Mouse (Mus musculus): Measurements from ENCODE around the gene Parvg. TPM values are rescaled to one million over a fixed set of nuclear protein-coding genes. Genes with fewer than 3 reads are reported as not detected.

The Parvg gene
- total and polyA plus RNA-seq, 3 experiments = 0.02 TPM; not detected in 2

DNA sequence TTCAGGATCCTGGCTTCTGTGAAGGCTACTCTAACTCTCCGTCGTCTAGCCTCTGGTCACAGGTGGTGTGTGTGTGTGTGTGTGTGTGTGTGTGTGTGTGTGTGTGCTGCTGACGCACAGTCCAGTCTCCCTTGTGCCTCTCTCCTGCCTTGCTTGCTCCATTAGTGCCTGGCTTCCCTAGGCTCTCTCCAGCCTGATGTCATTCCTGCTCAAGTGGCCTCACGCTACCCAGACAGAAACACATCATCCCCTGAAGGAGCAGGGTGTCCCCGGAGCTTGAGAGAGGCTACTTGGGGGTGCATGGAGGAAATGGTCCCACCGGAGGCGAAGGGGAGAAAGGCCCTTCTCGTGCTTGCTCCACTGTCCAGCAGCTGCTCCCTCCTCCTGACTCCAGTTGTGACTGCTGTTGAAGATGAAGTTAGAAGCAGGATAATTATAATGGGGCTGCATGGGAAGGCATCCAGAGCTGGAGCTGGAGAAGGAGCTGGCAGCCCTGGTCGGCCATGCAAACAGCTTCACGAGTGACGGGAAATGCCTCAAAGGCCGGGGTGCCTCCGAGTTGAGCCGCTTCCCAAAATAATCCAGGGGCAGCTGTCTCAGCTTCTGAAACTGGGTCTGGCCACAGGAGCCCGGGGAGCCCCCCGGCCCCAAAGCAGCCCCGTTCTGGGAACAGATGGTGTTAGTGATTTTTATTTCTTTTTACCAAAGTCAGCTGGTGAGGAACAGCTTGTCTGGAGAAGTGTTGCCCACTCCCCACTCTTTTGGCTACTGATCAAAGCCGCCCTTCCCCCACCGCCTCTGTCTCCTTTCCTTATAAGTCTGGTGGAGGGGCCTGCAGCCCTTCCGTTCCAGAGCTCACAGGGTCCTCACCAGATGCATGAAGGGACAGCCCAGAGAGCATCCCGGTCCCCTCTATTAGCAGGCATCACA, 28.4 kb downstream of the Parvg start:
- ATAC-seq (ENCODE audit: extremely low read depth, insufficient number of reproducible peaks, low FRiP score, poor library complexity, severe bottlenecking) = no peak
- H3K36me3 ChIP-seq (replicated peaks) = no peaks in the 10 kb centered on the region
- no peak for DNase-seq (ENCODE audit: low spot score)

DNA sequence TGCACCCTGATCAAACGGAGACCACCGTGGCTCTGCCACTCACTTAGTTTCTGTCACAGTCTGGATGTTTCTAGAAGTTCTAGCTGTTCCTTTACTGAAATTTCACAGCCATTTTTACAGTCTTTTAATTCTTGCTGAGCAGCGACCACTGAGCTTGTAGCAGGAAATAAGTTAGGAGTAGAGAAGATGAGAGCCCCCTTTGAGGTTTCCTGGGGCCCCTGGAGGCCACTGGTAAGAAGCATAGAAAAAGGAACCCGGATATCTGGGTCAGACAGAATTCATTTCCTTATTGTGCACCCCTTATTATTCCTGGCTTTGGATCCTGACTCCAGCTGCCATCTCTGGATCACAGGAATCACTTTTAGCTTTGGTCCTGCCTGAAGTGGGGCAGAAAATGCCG, 31.3 kb downstream of the Parvg start:
- H3K36me3 ChIP-seq (replicated peaks) = no peaks in the 10 kb centered on the region
- no peak overlapping the region for H3K4me3 ChIP-seq (ENCODE audit: low read depth, low read length)
- ATAC-seq (ENCODE audit: extremely low read depth, insufficient number of reproducible peaks, low FRiP score, poor library complexity, severe bottlenecking) (no peak), DNase-seq (ENCODE audit: low spot score) (no peak)
- TF ChIP-seq TAL1 (conservative IDR thresholded peaks at IDR 0.05; ENCODE audit: low read depth, low read length) (no peak), CTCF (IDR thresholded peaks at IDR 0.05; ENCODE audit: low read depth, low read length) (no peak)
- peaks cover 84% of the 10 kb centered on the region for H3K9me3 ChIP-seq (replicated peaks)
- no peaks in the 10 kb centered on the region for H3K4me1 ChIP-seq (ENCODE audit: insufficient read depth, low read depth, low read length)
- no peaks in the 10 kb centered on the region for H3K27me3 ChIP-seq (ENCODE audit: insufficient read depth, low read length)

More for the DNA sequence above, 28.4 kb downstream of the Parvg start:
- Histone ChIP-seq H3K4me1 (ENCODE audit: insufficient read depth, low read depth, low read length) (no peaks in the 10 kb centered on the region), H3K9me3 (replicated peaks) (peaks cover 84% of the 10 kb centered on the region), H3K4me3 (ENCODE audit: low read depth, low read length) (no peak overlapping the region; the same call in 1 of the 2 replicates), H3K27me3 (ENCODE audit: insufficient read depth, low read length) (no peaks in the 10 kb centered on the region)
- no peak for TF ChIP-seq CTCF (IDR thresholded peaks at IDR 0.05; ENCODE audit: low read depth, low read length)
- no peak for TF ChIP-seq TAL1 (conservative IDR thresholded peaks at IDR 0.05; ENCODE audit: low read depth, low read length)
- no peak for TF ChIP-seq POLR2AphosphoS5 (IDR thresholded peaks at IDR 0.05; ENCODE audit: insufficient replicate concordance, low read depth, low read length)
- TF ChIP-seq GATA2 (IDR thresholded peaks at IDR 0.05; ENCODE audit: borderline replicate concordance, low read depth, low read length) = no peak
- no peak for TF ChIP-seq GATA1 (IDR thresholded peaks at IDR 0.05; ENCODE audit: borderline replicate concordance, low read length)

DNA sequence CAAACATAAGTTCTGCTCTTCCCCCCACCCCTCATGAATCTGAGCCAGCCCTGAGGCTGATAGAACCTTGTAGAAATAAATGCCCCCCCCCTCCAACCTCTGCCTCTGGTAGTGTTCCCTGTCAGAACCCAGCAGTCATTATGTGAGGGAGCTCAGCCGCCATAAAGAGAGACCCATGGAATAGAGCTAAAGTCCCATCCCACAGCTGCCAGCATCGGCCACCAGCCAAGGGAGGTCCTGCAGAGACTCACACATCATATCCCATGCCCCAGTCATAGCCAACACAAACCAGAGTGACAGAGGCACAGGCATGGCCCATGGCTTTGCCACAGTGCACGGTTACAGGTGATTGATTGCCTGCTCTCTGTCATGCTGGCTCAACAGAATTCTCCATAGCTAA, 40.9 kb downstream of the Parvg start:
- TF ChIP-seq GATA1 (IDR thresholded peaks at IDR 0.05; ENCODE audit: borderline replicate concordance, low read length) (no peak), POLR2AphosphoS5 (IDR thresholded peaks at IDR 0.05; ENCODE audit: insufficient replicate concordance, low read depth, low read length) (no peak), TAL1 (conservative IDR thresholded peaks at IDR 0.05; ENCODE audit: low read depth, low read length) (no peak), GATA2 (IDR thresholded peaks at IDR 0.05; ENCODE audit: borderline replicate concordance, low read depth, low read length) (no peak), CTCF (IDR thresholded peaks at IDR 0.05; ENCODE audit: low read depth, low read length) (no peak)
- H3K27me3 ChIP-seq (ENCODE audit: insufficient read depth, low read length) = no peaks in the 10 kb centered on the region
- peaks cover 66% of the 10 kb centered on the region for H3K9me3 ChIP-seq (replicated peaks)
- no peak for DNase-seq (ENCODE audit: low spot score)
- no peaks in the 10 kb centered on the region for H3K4me1 ChIP-seq (ENCODE audit: insufficient read depth, low read depth, low read length)
- ATAC-seq (ENCODE audit: extremely low read depth, insufficient number of reproducible peaks, low FRiP score, poor library complexity, severe bottlenecking) = no peak
- H3K36me3 ChIP-seq (replicated peaks) = no peaks in the 10 kb centered on the region
- no peak overlapping the region for H3K4me3 ChIP-seq (ENCODE audit: low read depth, low read length)

DNA sequence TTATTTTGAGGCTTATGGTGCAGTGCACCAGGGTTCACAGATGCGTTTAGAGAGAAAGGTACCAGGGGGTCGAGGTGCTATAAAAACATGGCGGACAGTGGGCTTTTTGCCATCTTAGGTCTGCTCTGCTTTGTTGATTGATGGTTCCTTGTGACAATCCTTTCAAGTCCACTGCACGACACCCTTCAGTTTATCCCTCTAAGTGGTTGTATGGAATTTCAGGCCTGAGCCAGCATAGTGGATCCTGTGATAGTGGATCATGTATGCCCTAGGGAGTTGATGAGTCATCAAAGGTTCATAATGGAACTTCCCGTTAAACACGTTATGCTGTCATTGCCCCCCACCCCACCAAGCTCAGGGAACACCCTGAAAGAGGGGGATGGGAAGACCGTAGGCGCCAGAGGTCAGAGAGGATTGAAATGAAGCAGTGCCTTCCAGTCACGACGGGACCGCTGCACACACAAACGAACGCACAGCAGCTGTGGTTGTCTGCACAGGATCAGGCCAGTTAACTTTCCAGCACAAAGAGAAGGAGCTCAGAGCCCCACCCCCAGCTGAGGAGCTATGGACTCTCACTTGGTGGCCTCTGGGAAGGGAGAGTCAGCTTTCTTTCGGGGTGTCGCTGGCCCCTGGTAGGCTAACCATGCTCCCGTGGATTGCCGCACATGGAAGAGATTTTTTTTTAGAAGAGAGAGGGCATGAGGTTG, 42.0 kb downstream of the Parvg start:
- DNase-seq (ENCODE audit: low spot score) (no peak), ATAC-seq (ENCODE audit: extremely low read depth, insufficient number of reproducible peaks, low FRiP score, poor library complexity, severe bottlenecking) (no peak)
- H3K4me3 ChIP-seq (ENCODE audit: low read depth, low read length) = no peak overlapping the region
- H3K4me1 ChIP-seq (ENCODE audit: insufficient read depth, low read depth, low read length) = no peaks in the 10 kb centered on the region
- H3K36me3 ChIP-seq (replicated peaks) = no peaks in the 10 kb centered on the region
- no peaks in the 10 kb centered on the region for H3K27me3 ChIP-seq (ENCODE audit: insufficient read depth, low read length)
- H3K9me3 ChIP-seq (replicated peaks) = peaks cover 59% of the 10 kb centered on the region
- TF ChIP-seq POLR2AphosphoS5 (IDR thresholded peaks at IDR 0.05; ENCODE audit: insufficient replicate concordance, low read depth, low read length) (no peak), GATA2 (IDR thresholded peaks at IDR 0.05; ENCODE audit: borderline replicate concordance, low read depth, low read length) (no peak), TAL1 (conservative IDR thresholded peaks at IDR 0.05; ENCODE audit: low read depth, low read length) (no peak), CTCF (IDR thresholded peaks at IDR 0.05; ENCODE audit: low read depth, low read length) (no peak), GATA1 (IDR thresholded peaks at IDR 0.05; ENCODE audit: borderline replicate concordance, low read length) (no peak)

DNA sequence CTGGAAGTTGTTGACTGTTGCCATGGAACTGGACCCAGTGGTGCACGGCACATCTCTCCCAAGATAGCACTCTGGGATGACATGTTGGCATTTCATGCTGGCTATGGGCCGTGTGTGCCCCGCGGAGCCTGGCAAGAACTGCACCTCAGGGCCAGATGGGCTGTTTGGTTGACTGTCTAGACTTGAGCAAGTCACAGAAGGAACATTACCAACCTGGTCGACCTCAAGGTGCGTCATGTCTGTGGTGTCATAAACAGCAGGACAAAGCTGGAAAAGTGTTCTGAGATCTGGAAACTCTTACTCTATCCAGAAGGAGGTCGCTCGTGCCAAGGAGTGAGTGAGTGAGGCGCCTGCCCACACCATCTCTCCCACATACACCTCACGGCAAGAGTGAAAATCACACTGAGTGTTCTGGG, 42.8 kb downstream of the Parvg start:
- peaks cover 53% of the 10 kb centered on the region for H3K9me3 ChIP-seq (replicated peaks)
- H3K4me1 ChIP-seq (ENCODE audit: insufficient read depth, low read depth, low read length) = no peaks in the 10 kb centered on the region
- no peak for ATAC-seq (ENCODE audit: extremely low read depth, insufficient number of reproducible peaks, low FRiP score, poor library complexity, severe bottlenecking)
- no peaks in the 10 kb centered on the region for H3K36me3 ChIP-seq (replicated peaks)
- TF ChIP-seq GATA2 (IDR thresholded peaks at IDR 0.05; ENCODE audit: borderline replicate concordance, low read depth, low read length) = no peak
- no peak for TF ChIP-seq GATA1 (IDR thresholded peaks at IDR 0.05; ENCODE audit: borderline replicate concordance, low read length)
- TF ChIP-seq POLR2AphosphoS5 (IDR thresholded peaks at IDR 0.05; ENCODE audit: insufficient replicate concordance, low read depth, low read length) = no peak
- TF ChIP-seq CTCF (IDR thresholded peaks at IDR 0.05; ENCODE audit: low read depth, low read length) = no peak
- no peak for TF ChIP-seq TAL1 (conservative IDR thresholded peaks at IDR 0.05; ENCODE audit: low read depth, low read length)
- DNase-seq (ENCODE audit: low spot score) = no peak
- no peaks in the 10 kb centered on the region for H3K27me3 ChIP-seq (ENCODE audit: insufficient read depth, low read length)
- no peak overlapping the region for H3K4me3 ChIP-seq (ENCODE audit: low read depth, low read length)

DNA sequence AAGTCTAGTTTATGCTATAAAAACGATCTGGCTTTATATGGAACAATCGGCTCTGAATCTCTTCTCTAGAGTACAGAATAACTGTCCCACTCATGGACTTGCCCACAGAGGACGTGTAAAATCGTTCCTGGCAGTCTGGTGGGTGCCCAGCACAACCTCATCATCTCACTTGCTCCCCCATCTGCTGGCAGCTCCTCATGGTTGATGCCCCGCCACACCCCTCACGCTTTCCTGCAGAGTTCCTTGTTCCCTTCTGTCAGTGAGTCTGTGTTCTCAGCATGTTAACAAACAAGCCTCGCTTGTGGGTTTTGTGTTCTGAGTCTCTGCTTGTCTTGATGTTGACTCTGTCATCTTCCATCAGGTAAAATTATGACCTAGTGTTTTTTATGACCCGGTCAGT, 43.6 kb downstream of the Parvg start:
- no peak for DNase-seq (ENCODE audit: low spot score)
- H3K4me3 ChIP-seq (ENCODE audit: low read depth, low read length) = no peak overlapping the region
- ATAC-seq (ENCODE audit: extremely low read depth, insufficient number of reproducible peaks, low FRiP score, poor library complexity, severe bottlenecking) = no peak
- no peaks in the 10 kb centered on the region for H3K36me3 ChIP-seq (replicated peaks)
- peaks cover 57% of the 10 kb centered on the region for H3K9me3 ChIP-seq (replicated peaks)
- H3K27me3 ChIP-seq (ENCODE audit: insufficient read depth, low read length) = no peaks in the 10 kb centered on the region
- no peaks in the 10 kb centered on the region for H3K4me1 ChIP-seq (ENCODE audit: insufficient read depth, low read depth, low read length)
- TF ChIP-seq CTCF (IDR thresholded peaks at IDR 0.05; ENCODE audit: low read depth, low read length) (no peak), POLR2AphosphoS5 (IDR thresholded peaks at IDR 0.05; ENCODE audit: insufficient replicate concordance, low read depth, low read length) (no peak), GATA1 (IDR thresholded peaks at IDR 0.05; ENCODE audit: borderline replicate concordance, low read length) (no peak), TAL1 (conservative IDR thresholded peaks at IDR 0.05; ENCODE audit: low read depth, low read length) (no peak), GATA2 (IDR thresholded peaks at IDR 0.05; ENCODE audit: borderline replicate concordance, low read depth, low read length) (no peak)
